Mouse (Mus musculus) NIH3T3 (cell line): ENCODE data around the gene Mecp2.
A peak's percentile ranks its signal among the peaks of the same experiment; 100 is the strongest.
"Not testable (repeated sequence)": the region's sequence is repeated elsewhere in the genome, so short reads cannot be mapped to it uniquely, and the experiment has no call there.

Experiments used
- DNase-seq: peaks from one replicate; pipeline ENCODE4 v3.0.0-alpha.2; 2012; ENCODE audit warnings: low read depth

Mecp2 gene

GRCm38 (mm10) chrX:74135263-74135662 lies at the start of gene Mecp2:
Mecp2 (minus strand) TSS chrX:74135363.
- DNase-seq = not testable (repeated sequence)

GRCm38 (mm10) chrX:74176959-74177358 lies 41.8 kb upstream of the Mecp2 start, which contains the start of gene Tktl1:
Tktl1 (plus strand) TSS chrX:74177259.
- no peak for DNase-seq

- DNase-seq = no peak
Measured at GRCm38 (mm10) chrX:74167738-74168137, 32.6 kb upstream of the Mecp2 start, which contains the start of gene Tex28. Tex28 (minus strand) TSS chrX:74167838.

- no peak for DNase-seq
Measured at GRCm38 (mm10) chrX:74127164-74127563, 8.0 kb downstream of the Mecp2 start, which contains the start of gene Opn1mw. Opn1mw (plus strand) TSS chrX:74127464.

GRCm38 (mm10) chrX:74124975-74125374 lies 10.2 kb downstream of the Mecp2 start:
- peak; percentile 12 for DNase-seq

- peak; percentile 83 for DNase-seq
Measured at GRCm38 (mm10) chrX:74115511-74115910, 19.7 kb downstream of the Mecp2 start.

- DNase-seq = peak; percentile 79
Measured at GRCm38 (mm10) chrX:74114036-74114435, 21.1 kb downstream of the Mecp2 start.

GRCm38 (mm10) chrX:74108747-74109146 lies 26.4 kb downstream of the Mecp2 start:
- no peak for DNase-seq

GRCm38 (mm10) chrX:74105916-74106315 lies 29.2 kb downstream of the Mecp2 start:
- DNase-seq = peak; percentile 29

GRCm38 (mm10) chrX:74103457-74104188 lies 31.5 kb downstream of the Mecp2 start:
- peak; percentile 5 for DNase-seq

- DNase-seq = no peak
Measured at GRCm38 (mm10) chrX:74095130-74095529, 40.0 kb downstream of the Mecp2 start.

- peak; percentile 98 for DNase-seq
Measured at GRCm38 (mm10) chrX:74085601-74086038, 49.5 kb downstream of the Mecp2 start.

GRCm38 (mm10) chrX:74084946-74085498 lies 50.1 kb downstream of the Mecp2 start:
- peak; percentile 91 for DNase-seq

GRCm38 (mm10) chrX:74084276-74084837 lies 50.8 kb downstream of the Mecp2 start:
- peak; percentile 29 for DNase-seq

- DNase-seq = no peak
Measured at GRCm38 (mm10) chrX:74070794-74071193, 64.4 kb downstream of the Mecp2 start.

- DNase-seq = no peak
Measured at GRCm38 (mm10) chrX:74067891-74068290, 67.3 kb downstream of the Mecp2 start.

- no peak for DNase-seq
Measured at GRCm38 (mm10) chrX:74045107-74045506, 90.1 kb downstream of the Mecp2 start.

- no peak for DNase-seq
Measured at GRCm38 (mm10) chrX:74037702-74038375, 97.3 kb downstream of the Mecp2 start.

- DNase-seq = no peak
Measured at GRCm38 (mm10) chrX:74030000-74030399, 105.2 kb downstream of the Mecp2 start.

GRCm38 (mm10) chrX:74023188-74024049 lies 111.7 kb downstream of the Mecp2 start, which contains the start of gene Irak1:
Irak1 (minus strand) TSS chrX:74023918.
- DNase-seq = peak; percentile 92

GRCm38 (mm10) chrX:74022795-74023187 lies 112.4 kb downstream of the Mecp2 start:
- DNase-seq = peak; percentile 9
